Mouse (Mus musculus) CH12.LX (cell line): ENCODE results near the gene Prom2. TPM values are rescaled to one million over a fixed set of nuclear protein-coding genes. Genes with fewer than 3 reads are reported as not detected.

Source experiments
- DNase-seq: peaks from one replicate; pipeline ENCODE4 v3.0.0-alpha.2; 2013; ENCODE audit errors: extremely low read depth
- H3K27ac ChIP-seq: 2 replicates; pipeline ENCODE4 v1.5.1; 2012; ENCODE audit warnings: low read depth, mild to moderate bottlenecking, control low read depth, moderate library complexity; ENCODE audit not compliant: insufficient read depth
- H3K27me3 ChIP-seq: replicated peaks from 2 replicates; pipeline ENCODE3; 2012; ENCODE audit warnings: inconsistent platforms
- H3K36me3 ChIP-seq, 2 experiments: replicated peaks in 1 of 2; 2 replicates each; pipeline versions ENCODE3 to v1.6.1; 2012; ENCODE audit warnings: inconsistent platforms in 1 of 2, low read length in 1 of 2, mild to moderate bottlenecking in 1 of 2, mixed read lengths in 1 of 2, moderate library complexity in 1 of 2; ENCODE audit not compliant: control insufficient read depth in 1 of 2, insufficient read depth in 1 of 2
- H3K4me1 ChIP-seq, 2 experiments: 2 replicates each; pipeline ENCODE4 v1.6.1; 2012; ENCODE audit warnings: inconsistent platforms in 1 of 2, moderate library complexity in 1 of 2; ENCODE audit not compliant: insufficient read depth in 2 of 2, control insufficient read depth in 1 of 2
- H3K4me2 ChIP-seq: 2 replicates; pipeline ENCODE4 v1.6.1; 2012; ENCODE audit warnings: low read depth, mild to moderate bottlenecking, control low read depth; ENCODE audit not compliant: poor library complexity, insufficient read depth, severe bottlenecking
- H3K4me3 ChIP-seq, 3 experiments: fragments of 150-350 bp in 1 of 3; sonication (generic) in 1 of 3; replicated peaks in 1 of 3; 2 replicates each; pipeline versions ENCODE3 to v1.5.1; 2011 to 2012; ENCODE audit warnings: low read depth in 2 of 3, low read length in 2 of 3, mild to moderate bottlenecking in 2 of 3, moderate library complexity in 2 of 3, control low read depth in 1 of 3, improper control_type of control experiment in 1 of 3, inconsistent platforms in 1 of 3, mixed read lengths in 1 of 3; ENCODE audit not compliant: poor library complexity in 1 of 3
- H3K79me2 ChIP-seq: replicated peaks from 2 replicates; pipeline ENCODE4 v1.6.1; 2012; ENCODE audit warnings: mild to moderate bottlenecking, moderate library complexity; ENCODE audit not compliant: control insufficient read depth, poor library complexity, insufficient read depth, severe bottlenecking; ENCODE audit errors: extremely low read depth
- H3K9ac ChIP-seq: 2 replicates; pipeline ENCODE4 v1.6.1; 2012; ENCODE audit warnings: low read depth, mild to moderate bottlenecking, control low read depth, moderate library complexity; ENCODE audit not compliant: insufficient read depth
- H3K9me3 ChIP-seq: replicated peaks from 2 replicates; pipeline ENCODE3; 2012; ENCODE audit warnings: low read length, inconsistent platforms, mixed read lengths
- BHLHE40 ChIP-seq: IDR thresholded peaks from 2 replicates; pipeline ENCODE4 v1.6.1; 2011; ENCODE audit warnings: mild to moderate bottlenecking, low read depth, low read length, improper control_type of control experiment
- CHD1 ChIP-seq: IDR thresholded peaks from 2 replicates; pipeline ENCODE4 v1.6.1; 2012; ENCODE audit warnings: low read depth, low read length, improper control_type of control experiment, inconsistent platforms
- CHD2 ChIP-seq: IDR thresholded peaks from 2 replicates; pipeline ENCODE4 v1.6.1; 2011; ENCODE audit warnings: low read length, improper control_type of control experiment
- CTCF ChIP-seq, 2 experiments: IDR thresholded peaks in 1 of 2; conservative IDR thresholded peaks in 1 of 2; 2 replicates each; pipeline ENCODE4 v1.5.1; 2011 to 2012; ENCODE audit warnings: low read depth in 2 of 2, low read length in 2 of 2, improper control_type of control experiment in 1 of 2, inconsistent platforms in 1 of 2, mild to moderate bottlenecking in 1 of 2, moderate library complexity in 1 of 2
- E2F4 ChIP-seq: IDR thresholded peaks from 2 replicates; pipeline ENCODE4 v1.6.1; 2011; ENCODE audit warnings: low read depth, low read length, improper control_type of control experiment; ENCODE audit not compliant: insufficient replicate concordance
- ELF1 ChIP-seq: IDR thresholded peaks from 2 replicates; pipeline ENCODE4 v1.6.1; 2014; ENCODE audit warnings: low read depth, mild to moderate bottlenecking, inconsistent platforms, low read length, improper control_type of control experiment
- EP300 ChIP-seq: IDR thresholded peaks from 2 replicates; pipeline ENCODE4 v1.6.1; 2011; ENCODE audit warnings: low read length, improper control_type of control experiment
- ETS1 ChIP-seq: conservative IDR thresholded peaks from 2 replicates; pipeline ENCODE4 v1.6.1; 2012; ENCODE audit warnings: low read depth, mild to moderate bottlenecking, inconsistent platforms, low read length, improper control_type of control experiment, moderate library complexity
- HCFC1 ChIP-seq: IDR thresholded peaks from 2 replicates; pipeline ENCODE4 v1.6.1; 2012; ENCODE audit warnings: low read depth, mild to moderate bottlenecking, inconsistent platforms, low read length, improper control_type of control experiment
- IRF4 ChIP-seq: IDR thresholded peaks from 2 replicates; pipeline ENCODE4 v1.6.1; 2014; ENCODE audit warnings: low read depth, mild to moderate bottlenecking, inconsistent platforms, low read length, improper control_type of control experiment
- JUN ChIP-seq: IDR thresholded peaks from 2 replicates; pipeline ENCODE4 v1.6.1; 2011; ENCODE audit warnings: low read depth, mild to moderate bottlenecking, low read length, improper control_type of control experiment, moderate library complexity; ENCODE audit not compliant: insufficient read depth
- JUND ChIP-seq: conservative IDR thresholded peaks from 2 replicates; pipeline ENCODE4 v1.6.1; 2011; ENCODE audit warnings: low read depth, low read length, improper control_type of control experiment
- KAT2A ChIP-seq: IDR thresholded peaks from 2 replicates; pipeline ENCODE4 v1.6.1; 2012; ENCODE audit warnings: low read length, improper control_type of control experiment, inconsistent platforms; ENCODE audit not compliant: insufficient replicate concordance
- MAFK ChIP-seq: IDR thresholded peaks from 2 replicates; pipeline ENCODE4 v1.6.1; 2011; ENCODE audit warnings: low read length, improper control_type of control experiment; ENCODE audit not compliant: insufficient replicate concordance
- MAX ChIP-seq: IDR thresholded peaks from 2 replicates; pipeline ENCODE4 v1.6.1; 2011; ENCODE audit warnings: low read length, improper control_type of control experiment
- MAZ ChIP-seq: IDR thresholded peaks from 2 replicates; pipeline ENCODE4 v1.6.1; 2012; ENCODE audit warnings: low read depth, mild to moderate bottlenecking, inconsistent platforms, low read length, improper control_type of control experiment, moderate library complexity
- MXI1 ChIP-seq: IDR thresholded peaks from 2 replicates; pipeline ENCODE4 v1.6.1; 2011; ENCODE audit warnings: mild to moderate bottlenecking, low read depth, low read length, improper control_type of control experiment
- MYC ChIP-seq: IDR thresholded peaks from 2 replicates; pipeline ENCODE4 v1.6.1; 2011; ENCODE audit warnings: low read depth, mild to moderate bottlenecking, improper control_type of control experiment, low read length
- NELFE ChIP-seq: IDR thresholded peaks from 2 replicates; pipeline ENCODE4 v1.6.1; 2011; ENCODE audit warnings: low read depth, low read length, improper control_type of control experiment
- NRF1 ChIP-seq: IDR thresholded peaks from 2 replicates; pipeline ENCODE4 v1.6.1; 2014; ENCODE audit warnings: low read depth, mild to moderate bottlenecking, inconsistent platforms, low read length, improper control_type of control experiment, moderate library complexity
- PAX5 ChIP-seq: IDR thresholded peaks from 2 replicates; pipeline ENCODE4 v1.6.1; 2012; ENCODE audit warnings: low read length, inconsistent platforms, mixed read lengths
- POLR2A ChIP-seq: IDR thresholded peaks from 2 replicates; pipeline ENCODE4 v1.6.1; 2011; ENCODE audit warnings: low read depth, mild to moderate bottlenecking, improper control_type of control experiment, low read length
- POLR2AphosphoS2 ChIP-seq: IDR thresholded peaks from 2 replicates; pipeline ENCODE4 v1.6.1; 2011; ENCODE audit warnings: low read depth, low read length, improper control_type of control experiment
- RAD21 ChIP-seq: IDR thresholded peaks from 2 replicates; pipeline ENCODE4 v1.6.1; 2011; ENCODE audit warnings: low read depth, mild to moderate bottlenecking, low read length, improper control_type of control experiment, moderate library complexity
- RCOR1 ChIP-seq: conservative IDR thresholded peaks from 2 replicates; pipeline ENCODE4 v1.6.1; 2012; ENCODE audit warnings: low read depth, mild to moderate bottlenecking, inconsistent platforms, low read length, improper control_type of control experiment
- SMC3 ChIP-seq: IDR thresholded peaks from 2 replicates; pipeline ENCODE4 v1.6.1; 2011; ENCODE audit warnings: low read depth, low read length, improper control_type of control experiment
- TBP ChIP-seq: conservative IDR thresholded peaks from 2 replicates; pipeline ENCODE4 v1.6.1; 2011; ENCODE audit warnings: low read depth, low read length, improper control_type of control experiment
- TCF12 ChIP-seq: IDR thresholded peaks from 2 replicates; pipeline ENCODE4 v1.6.1; 2014; ENCODE audit warnings: low read depth, mild to moderate bottlenecking, inconsistent platforms, low read length, improper control_type of control experiment
- USF2 ChIP-seq: conservative IDR thresholded peaks from 2 replicates; pipeline ENCODE4 v1.6.1; 2011; ENCODE audit warnings: low read depth, low read length, improper control_type of control experiment
- ZKSCAN1 ChIP-seq: IDR thresholded peaks from 2 replicates; pipeline ENCODE4 v1.6.1; 2012; ENCODE audit warnings: low read depth, inconsistent platforms, low read length, improper control_type of control experiment, borderline replicate concordance
- ZNF384 ChIP-seq: IDR thresholded peaks from 2 replicates; pipeline ENCODE4 v1.6.1; 2012; ENCODE audit warnings: low read depth, low read length, improper control_type of control experiment, inconsistent platforms
- dilution Hi-C: fragments of 300-500 bp; cut with MboI; formaldehyde crosslinking; loops from 2 replicates; pipeline ENCODE4 v1.14.3; 2020; ENCODE audit warnings: low sequenced_read_pairs; ENCODE audit not compliant: extremely low pct_unique_long_range_greater_than_20kb, extremely low pct_ligation_motif_present
- in situ Hi-C: fragments of 300-500 bp; cut with MboI; formaldehyde crosslinking; loops from 3 replicates; pipeline ENCODE4 v1.14.3; 2019; ENCODE audit warnings: low sequenced_read_pairs, low pct_ligation_motif_present, low pct_unique_long_range_greater_than_20kb, mixed read lengths
- polyA plus RNA-seq: library from polyadenylated mRNA; unstranded; fragments of >175 nt; gene quantifications from 2 replicates; pipeline ENCODE4 v1.2.1, GENCODE M21; 2012; ENCODE audit warnings: low read depth; ENCODE audit not compliant: insufficient read length
- total RNA-seq, 2 experiments: library from RNA; depleted of rRNA; stranded (reverse); fragments of 300-350 nt in 1 of 2; fragments of >200 nt in 1 of 2; gene quantifications; 2 replicates each; pipeline ENCODE4 v1.2.3; 2012 to 2014

The Prom2 gene
- total and polyA plus RNA-seq, 3 experiments = not detected

- peaks cover 35% of the 10 kb centered on the region for H3K79me2 ChIP-seq
- H3K27me3 ChIP-seq = no peaks in the 10 kb centered on the region
- H3K9ac ChIP-seq = peak overlapping the region; percentile 9
- TF ChIP-seq SMC3 (no peak), TCF12 (no peak), MAX (no peak), NELFE (no peak), POLR2AphosphoS2 (no peak), MYC (no peak), E2F4 (no peak), HCFC1 (no peak), ELF1 (no peak), JUN (no peak), ZNF384 (no peak), MXI1 (no peak), NRF1 (no peak), EP300 (no peak)
- peaks cover 2 to 50% of the 10 kb centered on the region in 2 experiments; a peak in 2 of 4 replicates for H3K4me1 ChIP-seq
- no peak for DNase-seq
- H3K27ac ChIP-seq = peak overlapping the region; percentile 80; the same call in 1 of the 2 replicates
- dilution Hi-C loops (no loop called here), in situ Hi-C loops (no loop called here)
- peak overlapping the region; percentile 76 to 94 (median 90) for H3K4me3 ChIP-seq
- H3K4me2 ChIP-seq = peak overlapping the region; percentile 94
- H3K36me3 ChIP-seq = peaks cover 9 to 13% of the 10 kb centered on the region in 2 experiments
- H3K9me3 ChIP-seq = no peaks in the 10 kb centered on the region
These were observed 46.2 kb upstream of the Prom2 start for GRCm38 (mm10) chr2:127587514-127587844.

- in situ Hi-C loops = no loop called here
- Histone ChIP-seq H3K36me3 (peaks cover 3 to 11% of the 10 kb centered on the region in 2 experiments), H3K27me3 (no peaks in the 10 kb centered on the region), H3K79me2 (peaks cover 35% of the 10 kb centered on the region), H3K4me3 (peak within 1 kb of the TSS; percentile 76 to 94 (median 90)), H3K9ac (peak within 1 kb of the TSS; percentile 9), H3K27ac (peak within 1 kb of the TSS; percentile 80), H3K9me3 (no peaks in the 10 kb centered on the region), H3K4me2 (peak within 1 kb of the TSS; percentile 94), H3K4me1 (peaks cover 2 to 50% of the 10 kb centered on the region in 2 experiments; a peak in 2 of 4 replicates)
- dilution Hi-C loops = no loop called here
- DNase-seq = peak; percentile 72
- TF ChIP-seq POLR2A (peak; percentile 79), ELF1 (peak; percentile 46), BHLHE40 (no peak), EP300 (no peak), CHD2 (no peak), MAX (peak; percentile 100), USF2 (no peak), MYC (peak; percentile 26; the same call in 1 of the 2 replicates), PAX5 (no peak), E2F4 (no peak), MAZ (0 out of 2 replicates have a peak, but pooled peaks have one; percentile 6), ETS1 (no peak), TBP (0 out of 2 replicates have a peak, but pooled peaks have one; percentile 28), KAT2A (peak; percentile 78; the same call in 1 of the 2 replicates), JUND (no peak), CHD1 (no peak), CTCF (conservative IDR thresholded peaks at IDR 0.05 in 1 of 2, IDR thresholded peaks at IDR 0.05 in 1 of 2; ENCODE audit: low read depth in 2 of 2, low read length in 2 of 2) (peak in 1 of 2 experiments; percentile 13; a peak in 2 of 4 replicates), MAFK (no peak), MXI1 (0 out of 2 replicates have a peak, but pooled peaks have one; percentile 26), IRF4 (no peak), ZKSCAN1 (no peak), HCFC1 (peak; percentile 90), RCOR1 (no peak), RAD21 (no peak)
These were observed 45.6 kb upstream of the Prom2 start, which contains the start of the genes Zfp661 and Mrps5 for GRCm38 (mm10) chr2:127586694-127587513. TSS of gene Zfp661 (minus strand) at chr2:127587094. TSS of gene Mrps5 (plus strand) at chr2:127587222.
